Mouse (Mus musculus) liver, adult 2 months (tissue): ENCODE data around the gene Sgms1. TPM values are rescaled to one million over a fixed set of nuclear protein-coding genes. Genes with fewer than 3 reads are reported as not detected.
A peak's percentile ranks its signal among the peaks of the same experiment; 100 is the strongest.

Experiments used
- DNase-seq: peaks from one replicate; pipeline ENCODE4 v3.0.0-alpha.2; 2011; ENCODE audit warnings: low read depth, low spot score; ENCODE audit errors: extremely low read depth
- H3K27ac ChIP-seq: fragments of 200-500 bp; replicated peaks from 2 replicates; pipeline ENCODE4 v1.5.1; 2012; ENCODE audit warnings: low read depth, mild to moderate bottlenecking, control low read depth, inconsistent platforms, low read length; ENCODE audit not compliant: insufficient read depth
- H3K27me3 ChIP-seq: fragments of 200-500 bp; 2 replicates; pipeline ENCODE4 v1.6.1; 2012; ENCODE audit warnings: mild to moderate bottlenecking, moderate library complexity, low read length, inconsistent platforms; ENCODE audit not compliant: control insufficient read depth, insufficient read depth
- H3K36me3 ChIP-seq: fragments of 200-500 bp; 2 replicates; pipeline ENCODE4 v1.6.1; 2012; ENCODE audit warnings: low read length, inconsistent platforms; ENCODE audit not compliant: control insufficient read depth, insufficient read depth
- H3K4me1 ChIP-seq: fragments of 200-500 bp; 2 replicates; pipeline ENCODE4 v1.6.1; 2011; ENCODE audit warnings: low read length; ENCODE audit not compliant: control insufficient read depth, insufficient read depth
- H3K4me3 ChIP-seq: fragments of 200-500 bp; 2 replicates; pipeline ENCODE4 v1.5.1; 2011; ENCODE audit warnings: low read depth, mild to moderate bottlenecking, control low read depth, low read length, moderate library complexity; ENCODE audit not compliant: insufficient read depth
- H3K79me2 ChIP-seq: fragments of 200-500 bp; 2 replicates; pipeline ENCODE4 v1.6.1; 2012; ENCODE audit warnings: inconsistent platforms, mild to moderate bottlenecking, low read length, moderate library complexity; ENCODE audit not compliant: control insufficient read depth, insufficient read depth
- H3K9ac ChIP-seq: fragments of 200-500 bp; 2 replicates; pipeline ENCODE4 v1.6.1; 2012; ENCODE audit warnings: low read depth, mild to moderate bottlenecking, control low read depth, inconsistent platforms, low read length
- CTCF ChIP-seq: fragments of 200-500 bp; IDR thresholded peaks from 2 replicates; pipeline ENCODE4 v1.5.1; 2011; ENCODE audit warnings: low read depth, low read length, control low read depth
- POLR2A ChIP-seq: fragments of 200-500 bp; IDR thresholded peaks from 2 replicates; pipeline ENCODE4 v1.6.1; 2011; ENCODE audit warnings: low read length, control low read depth; ENCODE audit not compliant: insufficient read depth; ENCODE audit errors: extremely low read depth
- WGBS: fragments of 180-500 bp; shearing (Covaris S2); methylation state at CpG from one replicate; pipeline ENCODE4 v1.1.7; 2018; 5-methylcytosine and 5-hydroxymethylcytosine counted together
- polyA plus RNA-seq: library from polyadenylated mRNA; depleted of rRNA; stranded (reverse); fragments of >200 nt; gene quantifications from 2 replicates; pipeline ENCODE4 v1.2.3, GENCODE M21; 2012
- total RNA-seq: library from RNA; depleted of rRNA; stranded (reverse); fragments of >200 nt; gene quantifications from 2 replicates; pipeline ENCODE4 v1.2.3, GENCODE M21; 2014

Gene Sgms1
- total and polyA plus RNA-seq, 2 experiments: 6.5 to 26.7 TPM

GRCm38 (mm10) chr19:32210450-32211292, 178.8 kb downstream of the Sgms1 start:
- H3K36me3 ChIP-seq: no peaks in the 10 kb centered on the region
- H3K9ac ChIP-seq: peak overlapping the region; percentile 43
- peaks cover 13% of the 10 kb centered on the region for H3K4me1 ChIP-seq
- H3K27me3 ChIP-seq: no peaks in the 10 kb centered on the region
- TF ChIP-seq POLR2A (0 out of 2 replicates have a peak, but pooled peaks have one; percentile 51), CTCF (0 out of 2 replicates have a peak, but pooled peaks have one; percentile 25)
- DNase-seq: peak; percentile 30
- 4% methylated on average over 34 of the region's 34 CpGs for WGBS
- H3K27ac ChIP-seq: peak overlapping the region; percentile 17; the same call in 1 of the 2 replicates
- no peaks in the 10 kb centered on the region; the same call in 1 of the 2 replicates for H3K79me2 ChIP-seq
- peak overlapping the region; percentile 59 for H3K4me3 ChIP-seq

- Histone ChIP-seq H3K27ac (no peak overlapping the region), H3K79me2 (no peaks in the 10 kb centered on the region; the same call in 1 of the 2 replicates), H3K4me3 (peak overlapping the region; percentile 59), H3K4me1 (peaks cover 11% of the 10 kb centered on the region), H3K36me3 (no peaks in the 10 kb centered on the region), H3K9ac (peak overlapping the region; percentile 43; the same call in 1 of the 2 replicates), H3K27me3 (no peaks in the 10 kb centered on the region)
- WGBS: 9% methylated on average over 5 of the region's 5 CpGs
- DNase-seq: peak; percentile 33
- TF ChIP-seq POLR2A (no peak), CTCF (no peak)
Measured at GRCm38 (mm10) chr19:32210099-32210449, 179.4 kb downstream of the Sgms1 start.

- Histone ChIP-seq H3K4me3 (no peak overlapping the region), H3K36me3 (no peaks in the 10 kb centered on the region), H3K4me1 (peaks cover 9% of the 10 kb centered on the region), H3K79me2 (peaks cover 4% of the 10 kb centered on the region; the same call in 1 of the 2 replicates), H3K9ac (no peak overlapping the region), H3K27me3 (no peaks in the 10 kb centered on the region), H3K27ac (peak overlapping the region; percentile 1)
- TF ChIP-seq POLR2A (no peak), CTCF (no peak)
- 21% methylated on average over 12 of the region's 12 CpGs for WGBS
- peak; percentile 89 for DNase-seq
Measured at GRCm38 (mm10) chr19:32202131-32203114, 187.1 kb downstream of the Sgms1 start.

GRCm38 (mm10) chr19:32199861-32200574, 189.5 kb downstream of the Sgms1 start:
- no peak overlapping the region for H3K27ac ChIP-seq

GRCm38 (mm10) chr19:32199133-32199532, 190.4 kb downstream of the Sgms1 start:
- Histone ChIP-seq H3K79me2 (peaks cover 4% of the 10 kb centered on the region; the same call in 1 of the 2 replicates), H3K9ac (no peak overlapping the region), H3K4me3 (no peak overlapping the region), H3K27me3 (no peaks in the 10 kb centered on the region), H3K27ac (no peak overlapping the region), H3K36me3 (no peaks in the 10 kb centered on the region), H3K4me1 (peaks cover 11% of the 10 kb centered on the region)
- no peak for DNase-seq
- over 99% methylated on average over 5 of the region's 5 CpGs for WGBS
- TF ChIP-seq CTCF: no peak
- TF ChIP-seq POLR2A: no peak

More at GRCm38 (mm10) chr19:32199861-32200574, 189.5 kb downstream of the Sgms1 start:
- no peak overlapping the region for H3K9ac ChIP-seq
- WGBS: 74% methylated on average over 4 of the region's 4 CpGs
- peaks cover 11% of the 10 kb centered on the region for H3K4me1 ChIP-seq
- H3K4me3 ChIP-seq: no peak overlapping the region
- TF ChIP-seq POLR2A (no peak), CTCF (no peak)
- no peaks in the 10 kb centered on the region for H3K36me3 ChIP-seq
- no peak for DNase-seq
- no peaks in the 10 kb centered on the region for H3K27me3 ChIP-seq
- H3K79me2 ChIP-seq: peaks cover 4% of the 10 kb centered on the region; the same call in 1 of the 2 replicates
